Mouse (Mus musculus): ENCODE data around the gene Bnipl. TPM values are rescaled to one million over a fixed set of nuclear protein-coding genes. Genes with fewer than 3 reads are reported as not detected.

Bnipl gene
- 0.22 and 0.33 TPM in 2 replicates for polyA plus RNA-seq (2015; fragmentation: Nextera tagmentation; extraction: Ambion mirVana)

DNA sequence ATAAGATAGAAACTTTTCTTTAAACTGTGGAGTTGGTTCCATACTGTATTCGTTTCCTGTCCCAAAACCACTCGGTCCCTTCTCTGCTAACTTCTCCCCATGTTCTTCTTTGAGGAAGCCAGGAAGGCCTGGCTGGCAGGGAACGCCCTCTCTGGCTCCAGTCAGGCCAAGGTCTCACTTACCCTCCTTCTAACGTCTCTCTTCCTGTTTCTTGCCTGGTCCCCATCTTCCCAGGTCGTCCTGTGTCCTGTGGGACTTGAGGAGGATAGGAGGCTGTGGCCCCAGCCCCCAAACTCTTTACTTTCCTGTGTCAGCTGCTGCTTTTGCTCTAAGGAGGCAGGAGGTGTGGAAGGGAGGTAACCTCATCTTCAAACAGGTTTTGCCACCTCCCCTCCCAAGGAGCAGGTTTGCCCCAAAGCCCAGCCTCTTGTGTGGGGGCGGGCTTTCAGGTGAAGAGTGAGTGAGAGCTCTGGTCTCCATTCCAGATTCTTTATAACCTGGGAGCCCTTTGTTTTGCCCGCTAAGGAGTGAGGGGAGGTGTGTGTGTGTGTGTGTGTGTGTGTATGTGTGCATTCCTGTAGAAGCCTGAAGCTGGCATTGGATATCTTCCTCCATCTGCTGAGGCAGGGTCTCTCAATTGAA lies at the start of gene Bnipl:
Bnipl (minus strand) TSS at position 411 of the 642 bp plus-strand sequence.
- no peak within 1 kb of the TSS for H3K4me3 ChIP-seq
- 66% methylated on average over 7 of the region's 7 CpGs for WGBS
- ATAC-seq (replicated peaks), result no peak

DNA sequence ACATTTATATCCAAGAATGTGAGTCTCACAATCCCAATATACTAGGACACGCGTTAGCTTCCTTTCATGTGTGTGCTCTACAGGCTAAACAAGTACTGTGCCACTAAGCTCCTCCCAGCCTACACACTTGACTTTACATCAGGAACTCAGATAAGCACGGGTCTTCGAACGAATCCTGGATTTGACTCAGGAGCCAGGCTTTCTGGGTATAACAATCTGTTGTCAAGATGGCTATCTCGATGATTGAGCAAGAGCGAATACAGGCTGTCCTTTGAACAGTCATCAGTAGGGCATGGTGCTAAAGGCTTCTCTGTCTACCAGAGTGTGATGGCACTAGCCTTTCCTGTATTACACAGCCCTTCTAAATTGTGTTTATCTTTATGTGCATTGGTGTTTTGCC lies 47.0 kb upstream of the Bnipl start:
- ATAC-seq (replicated peaks), result no peak
- H3K36me3 ChIP-seq (replicated peaks), result peaks cover 11% of the 10 kb centered on the region
- H3K9me3 ChIP-seq, result no peaks in the 10 kb centered on the region
- no peak overlapping the region for H3K9ac ChIP-seq
- WGBS, result 96% methylated on average over 7 of the region's 7 CpGs
- H3K4me3 ChIP-seq, result no peak overlapping the region
- no peaks in the 10 kb centered on the region for H3K4me1 ChIP-seq
- H3K4me2 ChIP-seq, result no peak overlapping the region
- no peaks in the 10 kb centered on the region for H3K27me3 ChIP-seq (replicated peaks)
- H3K27ac ChIP-seq, result no peak overlapping the region

More for the DNA sequence above, at the start of gene Bnipl:
- no peak within 1 kb of the TSS for H3K9ac ChIP-seq
- H3K27ac ChIP-seq, result no peak within 1 kb of the TSS
- peaks cover 20% of the 10 kb centered on the region; the same call in 1 of the 2 replicates for H3K36me3 ChIP-seq (replicated peaks)
- no peaks in the 10 kb centered on the region for H3K9me3 ChIP-seq
- no peaks in the 10 kb centered on the region for H3K27me3 ChIP-seq (replicated peaks)
- H3K4me2 ChIP-seq, result no peak within 1 kb of the TSS
- H3K4me1 ChIP-seq, result no peaks in the 10 kb centered on the region

GRCm38 (mm10) chr3:95296103-95296469 lies 45.1 kb upstream of the Bnipl start:
- H3K36me3 ChIP-seq (replicated peaks), result peaks cover 15% of the 10 kb centered on the region
- ATAC-seq (replicated peaks), result 0 out of 2 replicates have a peak, but pooled peaks have one; percentile 30
- H3K4me1 ChIP-seq, result no peaks in the 10 kb centered on the region
- no peaks in the 10 kb centered on the region for H3K9me3 ChIP-seq
- no peaks in the 10 kb centered on the region for H3K27me3 ChIP-seq (replicated peaks)
- H3K4me3 ChIP-seq, result no peak overlapping the region
- no peak overlapping the region for H3K9ac ChIP-seq
- H3K27ac ChIP-seq, result no peak overlapping the region
- H3K4me2 ChIP-seq, result no peak overlapping the region
- 13% methylated on average over 5 of the region's 5 CpGs for WGBS

DNA sequence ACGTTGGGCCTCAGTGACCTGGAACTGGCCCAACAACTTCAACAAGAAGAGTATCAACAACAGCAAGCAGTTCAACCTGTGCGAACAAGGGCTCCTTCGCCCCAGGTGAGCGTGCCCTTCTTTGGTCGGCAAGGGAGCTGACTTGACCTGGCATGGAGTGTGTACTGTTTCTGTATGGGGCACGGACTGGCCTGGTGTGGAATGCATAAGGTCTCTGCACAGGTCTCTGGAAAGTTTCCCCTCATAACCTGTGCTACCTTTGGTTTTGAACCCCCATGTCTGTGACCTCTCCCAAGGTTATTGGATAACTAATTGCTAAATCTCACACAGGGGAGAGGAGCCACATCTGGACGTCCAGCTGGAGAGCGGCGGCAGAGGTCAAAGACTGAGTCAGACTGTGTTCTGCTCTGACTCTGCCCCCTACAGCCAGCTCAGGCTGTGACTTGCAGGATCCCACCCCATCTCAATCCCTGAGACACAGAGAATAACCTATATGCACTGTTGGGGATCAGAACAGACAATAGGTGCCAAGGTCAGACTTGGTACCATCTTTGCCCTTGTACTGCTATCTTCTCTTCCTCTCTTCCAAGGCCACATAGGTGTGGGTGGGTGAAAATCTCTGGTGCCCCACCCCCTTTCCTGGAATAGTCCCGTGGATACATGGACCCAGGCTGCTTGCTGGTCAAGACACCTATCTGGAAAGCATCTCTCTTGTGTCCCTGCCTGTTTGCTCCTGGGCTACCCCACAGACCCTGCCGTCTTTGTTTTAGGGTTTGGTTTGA lies 44.5 kb upstream of the Bnipl start:
- WGBS, result 85% methylated on average over 11 of the region's 11 CpGs
- no peak overlapping the region for H3K4me3 ChIP-seq
- H3K4me1 ChIP-seq, result no peaks in the 10 kb centered on the region
- no peak overlapping the region for H3K9ac ChIP-seq
- H3K9me3 ChIP-seq, result no peaks in the 10 kb centered on the region
- no peaks in the 10 kb centered on the region for H3K27me3 ChIP-seq (replicated peaks)
- H3K36me3 ChIP-seq (replicated peaks), result peaks cover 18% of the 10 kb centered on the region
- H3K4me2 ChIP-seq, result no peak overlapping the region
- H3K27ac ChIP-seq, result no peak overlapping the region
- ATAC-seq (replicated peaks), result 0 out of 2 replicates have a peak, but pooled peaks have one; percentile 37

GRCm38 (mm10) chr3:95294718-95295117 lies 43.7 kb upstream of the Bnipl start:
- H3K9ac ChIP-seq, result no peak overlapping the region

GRCm38 (mm10) chr3:95294316-95294715 lies 43.3 kb upstream of the Bnipl start:
- H3K36me3 ChIP-seq (replicated peaks), result peaks cover 18% of the 10 kb centered on the region
- H3K27ac ChIP-seq, result no peak overlapping the region
- H3K4me1 ChIP-seq, result no peaks in the 10 kb centered on the region
- no peak overlapping the region for H3K4me2 ChIP-seq
- H3K4me3 ChIP-seq, result no peak overlapping the region
- H3K9me3 ChIP-seq, result no peaks in the 10 kb centered on the region
- no peaks in the 10 kb centered on the region for H3K27me3 ChIP-seq (replicated peaks)
- WGBS, result 96% methylated on average over 7 of the region's 7 CpGs
- H3K9ac ChIP-seq, result no peak overlapping the region
- no peak for ATAC-seq (replicated peaks)

More at GRCm38 (mm10) chr3:95294718-95295117, 43.7 kb upstream of the Bnipl start:
- H3K4me2 ChIP-seq, result no peak overlapping the region
- 91% methylated on average over 5 of the region's 5 CpGs for WGBS
- H3K9me3 ChIP-seq, result no peaks in the 10 kb centered on the region
- H3K27ac ChIP-seq, result no peak overlapping the region
- ATAC-seq (replicated peaks), result no peak
- no peaks in the 10 kb centered on the region for H3K4me1 ChIP-seq
- H3K27me3 ChIP-seq (replicated peaks), result no peaks in the 10 kb centered on the region
- H3K4me3 ChIP-seq, result no peak overlapping the region
- H3K36me3 ChIP-seq (replicated peaks), result peaks cover 18% of the 10 kb centered on the region

DNA sequence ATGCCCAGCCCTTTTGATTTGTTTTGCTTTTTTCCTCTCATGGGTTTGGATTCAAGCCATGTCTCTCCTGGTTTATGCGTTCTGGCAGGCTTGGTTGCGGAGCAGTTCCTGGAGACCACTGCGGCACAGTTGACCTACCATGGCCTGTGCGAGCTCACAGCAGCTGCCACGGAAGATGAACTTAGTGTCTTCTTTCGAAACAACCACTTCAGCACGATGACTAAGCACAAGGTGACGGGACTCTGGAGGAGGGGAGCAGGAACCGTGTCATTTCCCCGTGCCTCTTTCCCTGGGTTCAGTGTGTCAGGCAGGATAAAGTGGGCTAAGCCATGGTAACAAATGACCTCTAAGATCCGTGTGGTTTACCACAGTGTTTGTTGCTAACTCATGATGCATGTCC lies 42.5 kb upstream of the Bnipl start:
- peaks cover 18% of the 10 kb centered on the region for H3K36me3 ChIP-seq (replicated peaks)
- WGBS, result 85% methylated on average over 11 of the region's 11 CpGs

GRCm38 (mm10) chr3:95292899-95293298 lies 41.9 kb upstream of the Bnipl start:
- Histone ChIP-seq H3K4me3 (no peak overlapping the region), H3K9me3 (no peaks in the 10 kb centered on the region), H3K36me3 (replicated peaks) (peaks cover 18% of the 10 kb centered on the region), H3K27ac (no peak overlapping the region), H3K4me2 (no peak overlapping the region), H3K4me1 (no peaks in the 10 kb centered on the region), H3K9ac (no peak overlapping the region), H3K27me3 (replicated peaks) (no peaks in the 10 kb centered on the region)
- 97% methylated on average over 2 of the region's 2 CpGs for WGBS
- ATAC-seq (replicated peaks), result no peak

More for the DNA sequence above, 42.5 kb upstream of the Bnipl start:
- no peak for ATAC-seq (replicated peaks)
- no peaks in the 10 kb centered on the region for H3K4me1 ChIP-seq
- H3K27me3 ChIP-seq (replicated peaks), result no peaks in the 10 kb centered on the region
- H3K4me3 ChIP-seq, result no peak overlapping the region
- H3K9me3 ChIP-seq, result no peaks in the 10 kb centered on the region
- no peak overlapping the region for H3K9ac ChIP-seq
- H3K4me2 ChIP-seq, result no peak overlapping the region
- H3K27ac ChIP-seq, result no peak overlapping the region

- 90% methylated on average over 4 of the region's 4 CpGs for WGBS
- Histone ChIP-seq H3K27me3 (replicated peaks) (no peaks in the 10 kb centered on the region), H3K36me3 (replicated peaks) (peaks cover 23% of the 10 kb centered on the region)
These were observed 40.0 kb upstream of the Bnipl start for GRCm38 (mm10) chr3:95291041-95291440.

GRCm38 (mm10) chr3:95290156-95290555 lies 39.2 kb upstream of the Bnipl start:
- H3K4me3 ChIP-seq, result no peak overlapping the region
- H3K4me1 ChIP-seq, result no peaks in the 10 kb centered on the region
- H3K4me2 ChIP-seq, result no peak overlapping the region
- no peak for ATAC-seq (replicated peaks)
- H3K27ac ChIP-seq, result no peak overlapping the region
- H3K36me3 ChIP-seq (replicated peaks), result peaks cover 19% of the 10 kb centered on the region
- H3K27me3 ChIP-seq (replicated peaks), result no peaks in the 10 kb centered on the region
- H3K9ac ChIP-seq, result no peak overlapping the region
- WGBS, result 85% methylated on average over 6 of the region's 6 CpGs
- no peaks in the 10 kb centered on the region for H3K9me3 ChIP-seq

More at GRCm38 (mm10) chr3:95291041-95291440, 40.0 kb upstream of the Bnipl start:
- Histone ChIP-seq H3K9ac (no peak overlapping the region), H3K4me3 (no peak overlapping the region), H3K4me1 (no peaks in the 10 kb centered on the region), H3K9me3 (no peaks in the 10 kb centered on the region), H3K4me2 (no peak overlapping the region), H3K27ac (no peak overlapping the region)
- no peak for ATAC-seq (replicated peaks)

- no peak overlapping the region for H3K4me3 ChIP-seq
- H3K9ac ChIP-seq, result no peak overlapping the region
- no peak for ATAC-seq (replicated peaks)
- H3K27me3 ChIP-seq (replicated peaks), result no peaks in the 10 kb centered on the region
- peaks cover 6% of the 10 kb centered on the region for H3K4me1 ChIP-seq
- 93% methylated on average over 4 of the region's 4 CpGs for WGBS
- no peaks in the 10 kb centered on the region for H3K9me3 ChIP-seq
- no peak overlapping the region for H3K27ac ChIP-seq
- H3K4me2 ChIP-seq, result no peak overlapping the region
- peaks cover 14% of the 10 kb centered on the region; the same call in 1 of the 2 replicates for H3K36me3 ChIP-seq (replicated peaks)
These were observed 38.4 kb upstream of the Bnipl start for GRCm38 (mm10) chr3:95289419-95289818.

GRCm38 (mm10) chr3:95287541-95287940 lies 36.5 kb upstream of the Bnipl start:
- no peak overlapping the region for H3K27ac ChIP-seq
- 93% methylated on average over 3 of the region's 3 CpGs for WGBS
- no peak overlapping the region for H3K4me2 ChIP-seq
- ATAC-seq (replicated peaks), result no peak
- no peaks in the 10 kb centered on the region for H3K27me3 ChIP-seq (replicated peaks)
- H3K9ac ChIP-seq, result no peak overlapping the region
- H3K36me3 ChIP-seq (replicated peaks), result peaks cover 12% of the 10 kb centered on the region; the same call in 1 of the 2 replicates
- H3K4me1 ChIP-seq, result peaks cover 19% of the 10 kb centered on the region
- no peak overlapping the region for H3K4me3 ChIP-seq
- no peaks in the 10 kb centered on the region for H3K9me3 ChIP-seq
